Mouse (Mus musculus): Measurements from ENCODE around the gene Dnal1.

Dnal1 gene

DNA sequence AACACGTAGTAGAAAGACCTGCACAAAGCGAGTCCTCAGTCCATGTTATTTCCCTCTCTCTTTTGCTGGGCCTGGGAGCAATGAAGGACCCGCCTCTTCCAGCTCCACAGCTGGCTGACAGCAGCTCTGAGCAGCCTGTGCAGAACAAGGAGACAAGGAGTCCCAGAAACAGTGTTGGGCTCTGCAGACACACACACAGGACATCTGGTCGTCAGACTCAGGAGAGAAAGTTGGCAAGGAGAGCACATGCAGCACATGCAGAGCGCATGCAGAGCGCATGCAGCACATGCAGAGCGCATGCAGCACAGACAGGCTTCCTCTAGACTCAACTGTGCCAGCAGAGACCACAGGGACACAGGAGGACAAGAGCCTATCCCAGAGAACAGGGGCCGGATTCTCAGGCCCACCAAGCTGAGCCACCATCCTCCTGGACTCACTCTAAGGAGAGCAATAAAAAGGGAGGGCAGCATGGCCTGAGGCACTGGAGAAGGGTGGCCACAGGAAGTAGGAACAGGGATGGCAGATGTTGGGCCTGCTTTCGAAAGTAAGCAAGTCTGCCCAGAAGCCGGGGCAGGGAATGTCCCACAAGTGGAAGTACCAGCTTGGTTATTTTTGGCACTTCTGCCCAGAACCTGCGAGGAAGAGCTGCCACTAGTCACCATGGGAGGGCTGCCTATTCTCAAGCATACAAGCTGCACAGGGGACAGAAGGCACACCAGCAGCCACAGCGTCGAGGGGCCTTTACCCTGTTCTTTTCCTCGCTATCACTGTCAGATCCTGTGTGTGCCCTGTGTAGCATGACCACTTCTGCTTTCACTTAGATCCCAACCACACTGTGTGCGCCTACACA lies 73.8 kb downstream of the Dnal1 start:
- DNase-seq, result peak in 1 of 2 experiments; percentile 48

DNA sequence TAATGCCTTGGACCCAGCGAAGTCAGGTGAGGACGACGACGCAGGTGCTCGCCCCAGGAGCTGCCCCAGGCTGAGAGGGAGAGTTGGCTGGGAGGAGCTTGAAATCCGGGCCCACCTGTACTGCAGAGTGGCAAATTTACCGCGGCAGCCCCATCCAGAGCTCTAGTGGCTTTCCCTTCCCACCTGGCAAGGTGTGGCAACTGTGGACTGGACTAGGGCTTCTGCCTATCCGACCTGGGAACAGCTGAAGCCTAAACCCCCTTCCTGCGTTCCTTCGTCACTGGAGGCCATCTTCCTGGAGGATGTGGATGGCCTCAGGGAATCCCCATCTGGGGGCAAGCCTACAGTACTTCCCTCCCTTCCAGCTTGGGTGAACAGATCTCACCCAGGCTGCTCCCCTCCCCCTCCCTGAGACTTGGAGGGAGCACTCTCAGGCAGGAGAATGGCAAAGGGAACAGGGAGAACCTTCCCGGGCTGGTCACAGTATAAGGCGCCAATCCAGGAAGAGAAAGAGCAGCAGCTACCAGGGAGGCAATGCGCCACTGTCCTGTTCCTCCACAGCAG lies 74.8 kb downstream of the Dnal1 start:
- peak in 1 of 2 experiments; percentile 46 for DNase-seq

DNA sequence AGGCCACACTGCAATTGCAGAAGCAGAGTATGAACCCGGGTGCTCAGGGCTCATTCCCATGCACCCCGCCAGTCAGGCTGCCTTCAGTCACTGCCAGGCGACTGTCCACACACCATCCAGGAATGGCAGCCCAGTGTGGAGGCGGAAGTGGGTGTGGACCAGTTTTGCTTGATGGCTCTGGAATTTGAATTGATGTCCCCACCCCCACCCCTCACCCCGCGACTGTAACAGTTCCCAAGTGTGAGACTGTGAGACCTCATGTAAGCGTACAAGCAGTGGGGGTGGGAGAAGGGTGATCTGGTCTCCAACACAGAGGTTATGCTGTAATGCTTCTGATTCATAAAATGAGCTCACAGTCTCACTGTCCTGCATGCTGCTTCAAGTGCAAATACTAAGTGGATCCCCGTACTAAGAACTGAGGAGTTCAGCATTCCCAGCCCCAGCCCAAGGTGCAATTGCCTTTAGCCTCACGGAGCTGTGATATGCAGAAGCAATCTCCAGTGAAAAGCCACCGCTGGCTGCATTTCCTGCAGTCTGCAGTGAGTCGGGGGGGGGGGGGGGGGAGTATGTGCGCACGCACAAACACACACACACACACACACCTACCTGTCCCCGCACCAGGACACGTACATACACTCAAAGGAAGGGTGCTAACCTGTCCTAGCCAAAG lies 76.1 kb downstream of the Dnal1 start:
- peak; percentile 49 to 68 for DNase-seq

DNA sequence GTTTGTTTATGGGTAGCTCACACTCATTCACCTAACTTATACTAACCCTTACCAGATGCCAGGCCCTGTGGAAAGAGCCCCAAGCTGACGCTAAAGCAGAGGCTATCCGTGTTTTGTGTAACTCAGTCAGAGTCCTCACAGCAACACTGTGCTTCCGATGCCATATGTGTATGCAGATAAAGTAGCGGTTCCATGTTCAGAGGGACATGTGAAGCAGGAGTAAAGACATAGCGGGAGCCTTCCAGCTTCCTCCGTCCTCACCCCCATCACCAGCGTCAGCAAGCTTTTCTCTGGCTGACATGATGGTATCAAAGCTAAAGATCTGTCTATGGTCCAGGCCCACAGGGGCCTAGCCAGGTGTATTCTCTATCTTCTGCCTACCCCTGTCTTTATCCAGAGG lies 77.0 kb downstream of the Dnal1 start:
- DNase-seq, result no peak

DNA sequence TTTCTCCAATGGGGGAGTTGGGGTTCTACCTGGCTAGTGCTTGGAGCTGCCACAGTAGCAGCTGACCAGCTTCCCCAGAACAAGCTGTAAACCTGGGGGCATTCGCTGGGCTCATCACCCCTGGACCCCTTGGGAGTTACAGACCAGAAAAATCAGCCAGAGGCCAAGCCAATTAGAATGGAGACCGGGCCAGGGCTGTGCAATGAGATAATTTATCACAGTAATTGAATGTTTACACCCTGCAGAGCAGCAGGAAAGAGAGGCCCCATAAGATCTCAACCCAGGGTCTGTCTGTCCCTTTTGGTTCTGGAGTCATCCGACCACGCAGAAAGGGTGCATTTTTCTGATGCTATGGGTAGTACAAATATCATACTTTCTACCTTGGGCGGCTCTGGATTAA lies 77.6 kb downstream of the Dnal1 start:
- DNase-seq, result peak in 1 of 2 experiments; percentile 7

DNA sequence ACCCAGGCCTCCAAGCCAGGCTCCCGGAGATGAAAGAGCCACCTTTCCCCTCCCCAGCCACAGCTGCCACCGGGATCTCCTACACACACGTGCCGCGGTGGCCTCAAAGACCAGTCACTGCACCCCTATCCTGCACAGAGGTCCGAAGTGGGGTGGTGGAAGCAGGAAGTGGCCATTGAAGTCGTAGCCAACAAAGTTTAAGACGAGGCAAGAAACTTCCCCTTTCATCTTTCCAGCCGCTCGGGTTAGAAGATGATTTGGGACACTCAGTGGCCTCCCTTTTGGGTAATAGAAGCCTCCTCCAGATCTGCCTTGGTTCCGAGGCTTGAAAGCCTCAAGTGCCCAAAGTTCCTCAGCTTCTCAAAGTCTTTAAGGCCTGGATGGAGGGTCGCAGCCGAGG lies 78.1 kb downstream of the Dnal1 start:
- peak in 1 of 2 experiments; percentile 36 for DNase-seq

DNA sequence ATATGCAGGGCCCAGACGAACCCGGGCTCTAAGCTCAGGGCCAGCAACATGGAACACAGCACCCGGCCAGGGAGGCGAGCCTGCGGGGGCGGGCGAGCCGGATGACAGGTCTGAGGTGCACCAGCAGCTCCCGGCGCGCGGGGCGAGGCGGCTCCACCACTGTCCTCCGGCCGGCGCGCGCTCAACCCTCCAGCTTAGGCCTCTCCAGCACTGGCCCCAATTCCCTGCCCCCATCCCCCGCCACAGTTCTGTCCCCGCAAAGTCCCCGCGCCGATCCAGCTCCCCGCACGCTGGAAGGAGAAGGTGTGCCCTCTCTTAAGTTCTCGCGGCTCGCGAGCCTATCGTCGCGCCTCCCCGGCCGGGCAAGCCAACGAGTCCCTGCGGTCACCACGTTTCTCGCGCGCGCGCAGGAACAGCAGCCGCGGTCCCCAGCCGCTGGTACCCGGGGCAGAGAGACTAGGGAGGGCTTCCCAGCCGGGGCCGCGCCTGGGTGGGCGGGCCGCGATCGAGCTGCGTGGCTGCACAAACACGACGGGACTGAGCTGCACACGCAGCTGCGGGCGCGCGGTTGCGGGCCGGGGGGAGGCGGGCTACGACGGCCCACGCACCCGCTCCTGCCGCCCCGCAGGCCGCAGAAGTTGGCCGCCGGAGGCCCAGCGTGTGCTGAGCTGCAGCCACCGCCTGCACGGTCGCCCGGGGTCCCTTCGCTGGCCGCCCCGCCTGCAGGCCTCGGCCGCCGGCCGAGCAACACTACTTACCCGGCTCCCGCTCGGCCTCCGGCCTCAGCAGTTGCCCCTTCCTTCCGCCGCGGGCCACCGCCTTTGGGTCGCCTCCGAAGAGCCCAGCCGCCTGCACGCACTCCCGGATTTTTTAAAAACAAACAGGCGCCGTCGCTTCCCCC lies 78.8 kb downstream of the Dnal1 start:
- peak; percentile 79 to 88 for DNase-seq

DNA sequence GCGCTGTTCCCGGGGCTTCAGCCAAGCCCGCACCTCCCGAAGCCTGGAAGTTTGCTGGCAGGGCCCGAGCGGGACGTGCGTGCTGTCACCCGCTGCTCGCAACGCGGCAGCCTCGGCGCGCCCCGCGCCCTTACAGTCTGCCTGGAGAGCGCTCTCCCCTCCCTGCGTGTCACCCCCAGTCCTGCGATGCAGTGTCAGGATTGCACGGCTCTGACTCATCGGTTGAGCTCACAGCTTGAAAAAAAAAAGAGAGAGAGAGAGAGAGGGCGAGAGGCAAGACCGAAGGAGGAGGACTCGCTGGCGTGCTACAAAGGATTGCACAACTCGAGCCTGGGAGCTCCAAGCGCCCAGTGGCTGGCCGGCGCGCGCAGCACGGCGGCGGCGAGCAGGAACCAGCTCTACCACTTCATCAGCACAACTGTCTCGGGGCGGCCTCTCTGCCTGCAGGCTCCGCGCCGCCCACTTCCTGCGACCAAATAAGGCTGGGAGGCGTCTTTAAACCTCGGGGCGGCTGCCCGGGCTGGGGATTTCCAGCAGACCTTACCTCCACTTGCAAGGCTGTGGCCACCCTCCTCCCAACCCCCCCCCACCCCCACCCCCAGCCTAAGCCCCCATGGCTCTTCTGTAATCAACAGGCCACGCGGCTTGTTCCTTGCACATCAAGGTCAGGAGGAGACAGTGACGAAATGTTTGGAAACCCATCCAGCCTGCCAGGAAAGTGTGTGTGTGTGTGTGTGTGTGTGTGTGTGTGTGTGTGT lies 79.7 kb downstream of the Dnal1 start:
- peak; percentile 93 to 96 for DNase-seq

DNA sequence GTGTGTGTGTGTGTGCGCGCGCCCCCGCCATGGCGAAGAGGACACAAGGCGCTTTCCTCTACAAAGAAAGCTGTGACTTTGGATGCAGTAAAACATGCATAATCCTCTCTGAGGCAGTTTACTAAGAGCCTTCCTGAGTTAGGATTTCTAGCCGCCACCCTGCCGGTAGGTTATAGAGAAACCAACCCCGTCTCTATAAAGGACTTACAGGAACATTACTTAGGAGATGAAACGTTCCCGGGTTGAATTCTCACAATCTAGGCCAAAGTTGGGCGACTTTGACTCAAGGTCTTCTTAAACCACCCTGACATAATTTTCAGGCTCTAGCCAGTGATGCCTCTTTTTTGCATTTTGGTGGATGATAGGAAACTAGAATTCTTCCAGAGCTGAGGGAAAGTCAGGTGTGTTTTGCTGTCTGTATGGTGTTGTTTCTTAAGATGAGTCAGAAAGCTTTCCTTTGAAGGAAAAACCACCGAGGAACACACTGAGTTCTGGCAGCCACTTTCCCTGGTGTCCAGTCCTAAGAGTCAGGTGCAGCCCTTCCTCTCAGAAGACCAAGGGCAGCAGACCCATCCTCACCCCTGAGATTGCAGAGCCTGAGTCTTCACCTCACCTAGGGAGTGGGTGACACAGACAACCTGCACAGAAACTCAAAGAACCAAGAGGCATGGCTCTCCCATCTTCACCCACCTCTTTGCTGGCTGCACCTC lies 80.4 kb downstream of the Dnal1 start:
- no peak for DNase-seq

DNA sequence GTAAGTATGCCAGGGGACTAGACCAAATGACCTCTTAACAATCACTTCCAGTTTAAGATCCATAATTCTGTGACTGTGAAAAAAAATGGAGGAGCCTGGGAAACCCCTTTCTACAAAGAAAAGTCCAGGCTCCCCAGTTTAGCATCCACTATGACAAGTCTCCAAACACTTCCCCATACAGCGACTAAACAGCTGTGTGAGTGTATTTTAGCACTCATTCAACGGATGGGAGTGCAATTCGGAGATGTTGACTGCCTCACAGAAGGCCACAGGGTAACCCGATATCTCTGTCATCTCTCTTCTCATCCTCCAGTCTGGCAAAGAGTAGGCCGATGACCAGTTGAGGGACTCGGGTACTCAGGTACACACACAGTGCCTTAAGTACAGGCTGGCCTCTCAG lies 81.0 kb downstream of the Dnal1 start:
- no peak for DNase-seq

All from kidney, postnatal 4 days (tissue).